10 mouse cellular contexts compared by ENCODE assay signal in the genomic region with DNA sequence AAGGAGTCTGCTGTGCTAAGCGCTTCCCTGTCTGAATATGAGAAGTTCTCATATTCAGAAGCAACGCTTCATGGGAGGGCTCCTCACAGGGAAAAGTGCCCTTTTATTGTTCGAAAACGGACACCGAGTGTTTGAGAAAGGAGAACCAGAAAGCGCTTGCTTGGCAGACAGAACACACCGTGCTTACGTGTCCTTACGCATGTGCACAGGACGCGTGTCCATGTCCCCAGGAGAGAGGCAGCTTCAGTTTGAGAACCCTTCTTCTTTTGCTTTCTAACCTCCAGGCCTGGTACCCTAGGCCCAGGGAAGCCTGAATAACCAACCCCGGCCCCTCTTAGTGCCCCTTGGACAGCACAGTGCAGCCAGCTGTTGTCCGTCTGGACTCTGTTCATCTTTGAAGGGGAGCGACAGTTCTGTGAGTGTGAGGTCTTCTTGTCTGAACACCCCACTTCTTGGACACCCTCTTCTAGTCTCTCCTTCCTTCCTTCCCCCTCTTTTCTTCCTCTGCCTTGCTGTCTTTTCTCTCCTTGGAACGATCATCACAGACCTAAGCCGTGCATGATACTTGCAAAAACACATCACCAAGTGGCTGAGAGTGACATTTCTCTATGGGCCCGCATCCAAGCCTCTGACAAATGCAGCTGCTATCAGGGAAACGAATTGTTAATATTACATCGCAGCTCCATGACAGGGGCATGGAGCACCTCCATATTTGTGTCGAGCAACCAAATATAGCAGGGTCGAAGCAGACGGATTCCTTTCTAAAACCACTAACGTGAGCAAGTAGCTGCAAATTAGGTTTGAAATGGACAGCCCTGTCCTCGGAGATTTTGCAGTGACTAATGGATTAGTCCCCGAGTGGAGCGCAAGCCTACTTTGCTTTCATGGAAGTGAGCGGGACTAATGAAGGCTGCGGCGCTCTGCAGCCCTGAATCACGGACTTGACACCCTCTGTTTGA.
DNase-seq lines count a peak whose midpoint lies in the region; ATAC-seq and TF ChIP-seq lines count a peak whose summit lies in the region.
"Had no signal": no experiment of that assay in that cellular context is flagged by ENCODE, and none has a peak within 500 bp of the region (broad histone marks: within the 10 kb centered on the region; RNA-seq: fewer than 3 reads in every experiment).

No protein-coding gene starts in this region.

- peaks cover 21% of the 10 kb centered on the region; the same call in 1 of the 2 replicates for H3K4me1 ChIP-seq in lung, embryonic 15.5 days
- H3K4me1 ChIP-seq in lung, adult 2 months (ENCODE audit: control insufficient read depth, insufficient read depth, low read length): no peaks in the 10 kb centered on the region
- H3K4me1 ChIP-seq in lung, postnatal 0 days (ENCODE audit: insufficient read depth, low read depth, low read length): no peaks in the 10 kb centered on the region
- 0 out of 2 replicates have a peak, but pooled peaks cover 2% of the 10 kb centered on the region for H3K4me1 ChIP-seq in stomach, postnatal 0 days (replicated peaks; ENCODE audit: control insufficient read depth, insufficient read depth)

- no peak overlapping the region for H3K4me3 ChIP-seq in lung, embryonic 15.5 days
- H3K4me3 ChIP-seq in lung, adult 2 months (replicated peaks; ENCODE audit: extremely low read depth, low read depth, low read length): no peak overlapping the region
- H3K4me3 ChIP-seq in lung, postnatal 0 days (ENCODE audit: low read depth, low read length): no peak overlapping the region
- H3K4me3 ChIP-seq in stomach, postnatal 0 days (ENCODE audit: low read depth, low read length): no peak overlapping the region

- peak overlapping the region; percentile 66 for H3K27ac ChIP-seq in lung, embryonic 15.5 days
- no peak overlapping the region for H3K27ac ChIP-seq in lung, postnatal 0 days (ENCODE audit: low read length)
- H3K27ac ChIP-seq in stomach, postnatal 0 days (replicated peaks): peak overlapping the region; percentile 5; the same call in 1 of the 2 replicates
- H3K27ac ChIP-seq: kidney, postnatal 0 days had no signal

- 44% methylated on average over 30 of the region's 30 CpGs for whole genome bisulfite sequencing in lung, embryonic 15.5 days
- WGBS in lung, adult 2 months: 70% methylated on average over 30 of the region's 30 CpGs
- 55% methylated on average over 30 of the region's 30 CpGs for WGBS in lung, postnatal 0 days
- WGBS in stomach, postnatal 0 days: 62% methylated on average over 30 of the region's 30 CpGs

- H3K9ac ChIP-seq in lung, embryonic 15.5 days: no peak overlapping the region
- no peak overlapping the region for H3K9ac ChIP-seq in lung, postnatal 0 days (replicated peaks; ENCODE audit: low read depth)
- no peak overlapping the region for H3K9ac ChIP-seq in stomach, postnatal 0 days (ENCODE audit: low read length)

- H3K4me2 ChIP-seq in lung, embryonic 15.5 days: no peak overlapping the region
- H3K4me2 ChIP-seq in lung, postnatal 0 days (replicated peaks; ENCODE audit: low read depth, low read length): no peak overlapping the region
- H3K4me2 ChIP-seq in stomach, postnatal 0 days (replicated peaks; ENCODE audit: low read depth): no peak overlapping the region

- TF ChIP-seq POLR2A in lung, adult 2 months (IDR thresholded peaks at IDR 0.05; ENCODE audit: borderline replicate concordance, extremely low read depth, low read depth, low read length): no peak

- no peaks in the 10 kb centered on the region for H3K36me3 ChIP-seq in lung, embryonic 15.5 days
- no peaks in the 10 kb centered on the region for H3K36me3 ChIP-seq in lung, postnatal 0 days (ENCODE audit: insufficient read depth, low read length)
- H3K36me3 ChIP-seq in stomach, postnatal 0 days (ENCODE audit: control insufficient read depth, insufficient read depth, low read length): no peaks in the 10 kb centered on the region

- TF ChIP-seq CTCF in lung, adult 2 months (IDR thresholded peaks at IDR 0.05; ENCODE audit: insufficient read depth, low read length): no peak
- peak; percentile 13; the same call in 1 of the 2 replicates for TF ChIP-seq CTCF in lung, postnatal 0 days (IDR thresholded peaks at IDR 0.05)
- TF ChIP-seq CTCF in stomach, postnatal 0 days (IDR thresholded peaks at IDR 0.05; ENCODE audit: low read depth): no peak

- H3K27me3 ChIP-seq in lung, embryonic 15.5 days: peaks cover 31% of the 10 kb centered on the region
- H3K27me3 ChIP-seq in lung, postnatal 0 days (replicated peaks; ENCODE audit: insufficient read depth, low read length): no peaks in the 10 kb centered on the region
- H3K27me3 ChIP-seq in stomach, postnatal 0 days (ENCODE audit: control insufficient read depth, insufficient read depth, low read length): no peaks in the 10 kb centered on the region

- no peak; the same call in 1 of the 2 replicates for TF ChIP-seq EP300 in lung, postnatal 0 days (IDR thresholded peaks at IDR 0.05)
- no peak for TF ChIP-seq EP300 in stomach, postnatal 0 days (optimal IDR thresholded peaks at IDR 0.05)

- no peaks in the 10 kb centered on the region for H3K9me3 ChIP-seq in lung, embryonic 15.5 days
- no peaks in the 10 kb centered on the region for H3K9me3 ChIP-seq in lung, postnatal 0 days (ENCODE audit: low read length)
- H3K9me3 ChIP-seq in stomach, postnatal 0 days (ENCODE audit: control insufficient read depth, low read length): no peaks in the 10 kb centered on the region

- ATAC-seq in lung, embryonic 15.5 days (ENCODE audit: borderline replicate concordance, extremely low read depth, low FRiP score, low TSS enrichment): peak; percentile 88
- peak; percentile 77 for ATAC-seq in lung, postnatal 0 days
- ATAC-seq in stomach, postnatal 0 days (ENCODE audit: low FRiP score, low TSS enrichment): peak; percentile 16; the same call in 1 of the 2 replicates
- ATAC-seq in megakaryocyte-erythroid progenitor cell, adult 5-6 weeks (replicated peaks; ENCODE audit: low FRiP score, low TSS enrichment, poor library complexity, severe bottlenecking): no peak

- peak; percentile 64 to 85 for DNase-seq in adrenal gland, adult (ENCODE audit: inconsistent age in 2 of 2, low spot score in 1 of 2)
- no peak for DNase-seq in adrenal gland, adult 8-10 months
- no peak for DNase-seq in lung, adult 2 months
- peak; percentile 71 for DNase-seq in lung, postnatal 0 days (ENCODE audit: low spot score)
- DNase-seq in stomach, postnatal 0 days (ENCODE audit: low spot score): no peak
- no peak for DNase-seq in cerebellum, postnatal 36 days
- DNase-seq: thymus, adult 2 months had no signal

Comparison
In these comparisons a context has a peak if more than half of its experiments do, and no peak if none do; other contexts are left out.
1. DNase-seq: peak in adrenal gland, adult (2 of 2) and lung, postnatal 0 days (single experiment); none in adrenal gland, adult 8-10 months (single experiment), lung, adult 2 months (single experiment), stomach, postnatal 0 days (single experiment) and cerebellum, postnatal 36 days (0 of 2).